Mouse (Mus musculus) kidney, postnatal 0 days (tissue): Measurements from ENCODE around the gene Olfr1123. TPM values are rescaled to one million over a fixed set of nuclear protein-coding genes. Genes with fewer than 3 reads are reported as not detected.

Source experiments
- ATAC-seq: fragments of 200-750 bp; cut with Nextera tagmentation; replicated peaks from 2 replicates; pipeline ENCODE4 v1.8.0; 2017; ENCODE audit warnings: low read depth, moderate number of reproducible peaks, moderate TSS enrichment, moderate library complexity; ENCODE audit not compliant: low FRiP score
- DNase-seq: peaks from one replicate; pipeline ENCODE4 v3.0.0-alpha.2; 2016; ENCODE audit warnings: low spot score
- H3K27ac ChIP-seq: fragments of 300-500 bp; sonication (generic); 2 replicates; pipeline ENCODE4 v1.5.1; 2014; ENCODE audit warnings: mild to moderate bottlenecking
- H3K27me3 ChIP-seq: fragments of 300-500 bp; sonication (generic); 2 replicates; pipeline ENCODE4 v1.6.1; 2014; ENCODE audit warnings: low read length, mixed read lengths; ENCODE audit not compliant: insufficient read depth
- H3K36me3 ChIP-seq: fragments of 300-500 bp; sonication (generic); 2 replicates; pipeline ENCODE4 v1.6.1; 2014; ENCODE audit warnings: low read length, mixed read lengths; ENCODE audit not compliant: insufficient read depth
- H3K4me1 ChIP-seq: fragments of 300-500 bp; sonication (generic); replicated peaks from 2 replicates; pipeline ENCODE4 v1.6.1; 2014; ENCODE audit warnings: antibody characterized with exemption, low read length, mixed read lengths; ENCODE audit not compliant: insufficient read depth
- H3K4me2 ChIP-seq: fragments of 300-500 bp; sonication (generic); 2 replicates; pipeline ENCODE4 v1.6.1; 2014; ENCODE audit warnings: mild to moderate bottlenecking, low read length, moderate library complexity, mixed read lengths
- H3K4me3 ChIP-seq: fragments of 300-500 bp; sonication (generic); replicated peaks from 2 replicates; pipeline ENCODE4 v1.5.1; 2014; ENCODE audit warnings: low read depth, low read length
- H3K9ac ChIP-seq: fragments of 300-500 bp; sonication (generic); 2 replicates; pipeline ENCODE4 v1.6.1; 2014; ENCODE audit warnings: low read depth, low read length
- H3K9me3 ChIP-seq: fragments of 300-500 bp; sonication (generic); replicated peaks from 2 replicates; pipeline ENCODE4 v1.6.1; 2016; ENCODE audit warnings: low read length, inconsistent platforms, mixed read lengths
- CTCF ChIP-seq: IDR thresholded peaks from 2 replicates; pipeline ENCODE4 v1.5.1; 2016; ENCODE audit warnings: antibody characterized with exemption, low read depth, mild to moderate bottlenecking, moderate library complexity
- WGBS: fragments of 180-500 bp; shearing (Covaris S2); extraction: QIAGEN DNeasy Blood & Tissue Kit; methylation state at CpG from one replicate; pipeline ENCODE4 v1.1.7; 2014; 5-methylcytosine and 5-hydroxymethylcytosine counted together
- polyA plus RNA-seq: library from polyadenylated mRNA; unstranded; fragments of >200 nt; fragmentation: Nextera tagmentation; extraction: Ambion mirVana; gene quantifications from 2 replicates; pipeline ENCODE4 v1.2.1, GENCODE M21; 2015

Gene Olfr1123
- polyA plus RNA-seq, 1 experiment from 2014 or later: not detected

DNA sequence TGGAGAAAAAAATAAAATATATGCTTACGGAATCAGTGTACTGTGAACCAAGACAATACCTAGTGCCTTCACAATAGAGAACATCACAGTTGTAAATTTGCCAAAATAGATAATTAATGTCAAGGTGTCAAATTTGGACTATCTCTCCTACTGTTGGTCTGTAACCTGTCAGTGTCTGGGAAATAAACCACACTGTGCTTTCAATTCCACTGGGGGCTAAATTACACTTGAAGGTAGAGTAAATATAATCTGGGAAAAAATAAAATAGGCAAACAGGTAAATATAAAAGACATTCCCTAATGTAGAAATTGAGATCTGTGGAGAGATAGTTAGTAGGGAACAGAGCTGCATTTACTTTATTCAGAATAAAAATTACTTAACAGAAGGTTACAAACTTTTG is 13.5 kb downstream of the Olfr1123 start, which contains the start of gene Olfr1124:
Olfr1124 (plus strand) TSS at position 301 of the 400 bp plus-strand sequence.
- Histone ChIP-seq H3K27me3 (no peaks in the 10 kb centered on the region), H3K4me3 (no peak within 1 kb of the TSS), H3K4me1 (no peaks in the 10 kb centered on the region), H3K36me3 (no peaks in the 10 kb centered on the region), H3K4me2 (no peak within 1 kb of the TSS), H3K9me3 (no peaks in the 10 kb centered on the region), H3K9ac (no peak within 1 kb of the TSS), H3K27ac (no peak within 1 kb of the TSS)
- DNase-seq: no peak
- ATAC-seq: no peak
- TF ChIP-seq CTCF: no peak
- WGBS: 92% methylated on average over 1 of the region's 1 CpGs

DNA sequence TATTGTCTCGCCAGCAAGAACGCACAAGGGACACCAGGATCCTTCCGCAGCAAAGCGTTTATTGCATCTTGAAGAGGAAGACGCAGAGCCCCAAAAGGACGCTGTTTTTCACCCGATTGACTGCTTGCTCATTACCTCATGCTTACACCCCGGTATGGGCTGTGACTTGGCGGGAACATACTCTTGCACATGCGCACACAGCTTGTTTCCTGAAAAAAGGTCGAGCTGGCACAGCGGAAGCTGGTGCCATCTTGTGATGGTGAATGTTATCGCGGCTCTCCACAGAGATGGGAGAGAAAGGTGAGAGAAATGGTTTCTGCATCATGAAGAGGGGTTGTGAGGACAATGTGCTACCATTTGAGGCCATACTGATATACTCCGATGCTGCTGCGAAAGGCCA is 21.3 kb downstream of the Olfr1123 start:
- Histone ChIP-seq H3K4me1 (no peaks in the 10 kb centered on the region), H3K27ac (no peak overlapping the region), H3K9ac (no peak overlapping the region), H3K36me3 (no peaks in the 10 kb centered on the region), H3K27me3 (no peaks in the 10 kb centered on the region), H3K4me3 (no peak overlapping the region), H3K9me3 (no peaks in the 10 kb centered on the region), H3K4me2 (no peak overlapping the region)
- WGBS: 90% methylated on average over 16 of the region's 16 CpGs
- DNase-seq (no peak), ATAC-seq (no peak)
- no peak for TF ChIP-seq CTCF

DNA sequence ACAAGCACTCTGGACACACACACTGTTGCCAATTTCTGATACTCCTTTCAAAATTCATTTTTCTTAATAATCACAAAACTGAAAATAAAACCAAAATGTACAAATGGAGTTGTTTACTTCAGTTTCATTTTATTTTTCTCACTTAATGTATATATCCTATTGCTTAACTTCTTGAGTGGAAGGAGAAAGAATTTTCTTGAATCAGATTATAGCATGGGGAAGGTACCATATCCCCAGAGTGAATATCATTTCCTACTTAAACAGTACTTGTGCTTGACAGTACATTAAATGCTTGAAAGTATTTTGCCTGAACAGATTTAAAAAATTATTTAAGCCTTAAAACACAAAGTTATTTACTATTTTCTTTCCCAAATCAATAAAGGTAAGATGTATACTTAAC is 37.2 kb downstream of the Olfr1123 start, which contains the start of gene Olfr1126:
Olfr1126 (plus strand) TSS at position 301 of the 400 bp plus-strand sequence.
- no peak for DNase-seq
- no peak within 1 kb of the TSS for H3K4me2 ChIP-seq
- no peak for TF ChIP-seq CTCF
- no peak within 1 kb of the TSS for H3K9ac ChIP-seq
- H3K4me3 ChIP-seq: no peak within 1 kb of the TSS
- no peaks in the 10 kb centered on the region for H3K36me3 ChIP-seq
- no peaks in the 10 kb centered on the region for H3K4me1 ChIP-seq
- no peak within 1 kb of the TSS for H3K27ac ChIP-seq
- H3K27me3 ChIP-seq: no peaks in the 10 kb centered on the region
- H3K9me3 ChIP-seq: no peaks in the 10 kb centered on the region
- no peak for ATAC-seq

GRCm38 (mm10) chr2:87461769-87462168 is 45.3 kb downstream of the Olfr1123 start:
- H3K27ac ChIP-seq: no peak overlapping the region
- H3K9ac ChIP-seq: no peak overlapping the region
- H3K4me2 ChIP-seq: no peak overlapping the region
- H3K27me3 ChIP-seq: no peaks in the 10 kb centered on the region
- TF ChIP-seq CTCF: no peak
- H3K36me3 ChIP-seq: no peaks in the 10 kb centered on the region
- no peaks in the 10 kb centered on the region for H3K9me3 ChIP-seq
- no peaks in the 10 kb centered on the region for H3K4me1 ChIP-seq
- WGBS: 90% methylated on average over 4 of the region's 4 CpGs
- ATAC-seq (no peak), DNase-seq (no peak)
- no peak overlapping the region for H3K4me3 ChIP-seq

Other genes with a start within 250 kb of the Olfr1123 start
- not detected in 2 replicates for gene Olfr1112, start 228.8 kb upstream of the Olfr1123 start, polyA plus RNA-seq
- not detected in 2 replicates for gene Olfr1113, start 207.7 kb upstream of the Olfr1123 start, polyA plus RNA-seq
- gene Olfr1115, start 168.6 kb upstream of the Olfr1123 start, polyA plus RNA-seq: not detected in 2 replicates
- not detected in 2 replicates for gene Olfr1116, start 149.1 kb upstream of the Olfr1123 start, polyA plus RNA-seq
- gene Olfr1118, start 109.1 kb upstream of the Olfr1123 start, polyA plus RNA-seq: not detected in 2 replicates
- not detected in 2 replicates for gene Olfr1120, start 61.8 kb upstream of the Olfr1123 start, polyA plus RNA-seq
- gene Olfr1121, start 46.7 kb upstream of the Olfr1123 start, polyA plus RNA-seq: not detected in 2 replicates
- gene Olfr1122, start 30.8 kb upstream of the Olfr1123 start, polyA plus RNA-seq: not detected in 2 replicates
- gene Olfr1124, start 13.6 kb downstream of the Olfr1123 start, polyA plus RNA-seq: 0.05 TPM in 1 of 2 replicates, not detected in the other
- not detected in 2 replicates for gene Olfr1126, start 37.3 kb downstream of the Olfr1123 start, polyA plus RNA-seq
- not detected in 2 replicates for gene Pramel7, start 80.5 kb downstream of the Olfr1123 start, polyA plus RNA-seq
- not detected in 2 replicates for gene Pramel6, start 89.9 kb downstream of the Olfr1123 start, polyA plus RNA-seq
- gene Olfr153, start 115.2 kb downstream of the Olfr1123 start, polyA plus RNA-seq: not detected in 2 replicates
- gene Olfr1128, start 128.9 kb downstream of the Olfr1123 start, polyA plus RNA-seq: not detected in 2 replicates
- gene Olfr1129, start 157.3 kb downstream of the Olfr1123 start, polyA plus RNA-seq: not detected in 2 replicates
- gene Olfr1130, start 189.6 kb downstream of the Olfr1123 start, polyA plus RNA-seq: not detected in 2 replicates
- not detected in 2 replicates for gene Olfr1131, start 210.5 kb downstream of the Olfr1123 start, polyA plus RNA-seq
- not detected in 2 replicates for gene Olfr1132, start 220.9 kb downstream of the Olfr1123 start, polyA plus RNA-seq
- not detected in 2 replicates for gene Olfr1133, start 230.7 kb downstream of the Olfr1123 start, polyA plus RNA-seq
- gene Olfr1134, start 241.8 kb downstream of the Olfr1123 start, polyA plus RNA-seq: not detected in 2 replicates